Mouse (Mus musculus) left cerebral cortex, postnatal 4 days (tissue): ENCODE measurements at regions not wholly inside any gene's neighbourhood (a gene's known extent, or its start where the extent isn't known, plus 50 kb on each side); places are given as distances from the start of the nearest gene placed in this dataset.
"Not testable (repeated sequence)": the region's sequence is repeated elsewhere in the genome, so short reads cannot be mapped to it uniquely, and the experiment has no call there.

Experiments
- DNase-seq: peaks from one replicate; pipeline ENCODE4 v3.0.0-alpha.2; 2022
- intact Hi-C: fragments of 180-260 bp; cut with DNase I; formaldehyde crosslinking; loops from one replicate; pipeline ENCODE4 v1.15.1; 2025

DNA sequence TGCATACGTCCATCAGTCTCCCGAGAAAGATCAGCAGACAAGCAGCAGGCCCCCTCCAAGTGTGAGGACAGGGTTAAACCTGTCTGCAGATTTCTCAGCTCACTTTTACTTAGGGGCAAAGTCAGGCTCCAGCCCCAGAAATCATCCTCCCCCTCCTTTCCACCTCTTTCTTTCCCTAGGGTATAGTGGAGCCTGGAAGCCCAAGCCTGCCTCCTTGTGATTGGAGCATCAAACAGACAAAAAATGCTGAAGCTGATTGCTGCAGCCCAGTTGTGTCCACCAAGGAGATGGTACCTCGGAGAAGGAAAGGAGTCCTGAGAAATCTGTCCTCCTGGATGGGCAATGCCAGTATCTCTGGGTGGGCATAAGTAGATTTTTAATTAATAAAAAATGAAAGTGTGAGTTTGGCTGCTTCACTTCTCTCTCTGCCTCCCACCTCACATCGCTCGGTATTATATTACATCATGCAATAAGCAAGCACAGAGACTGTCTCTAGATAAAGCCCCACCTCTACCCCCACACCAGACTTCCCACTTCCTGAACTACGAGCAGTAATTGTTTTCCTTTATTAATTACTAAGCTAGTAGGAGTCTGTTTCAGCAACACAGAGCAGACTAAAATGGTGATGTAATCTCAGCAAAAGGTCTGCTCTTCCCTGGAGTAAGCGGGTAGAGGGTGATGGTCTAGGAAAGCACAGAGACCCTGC is 105.2 kb upstream of the Fhl2 start:
- no peak for DNase-seq
- intact Hi-C loops, result loop anchor here (5.0 kb wide), 1 partner anchor 145 kb away; no protein-coding TSS in a partner anchor

DNA sequence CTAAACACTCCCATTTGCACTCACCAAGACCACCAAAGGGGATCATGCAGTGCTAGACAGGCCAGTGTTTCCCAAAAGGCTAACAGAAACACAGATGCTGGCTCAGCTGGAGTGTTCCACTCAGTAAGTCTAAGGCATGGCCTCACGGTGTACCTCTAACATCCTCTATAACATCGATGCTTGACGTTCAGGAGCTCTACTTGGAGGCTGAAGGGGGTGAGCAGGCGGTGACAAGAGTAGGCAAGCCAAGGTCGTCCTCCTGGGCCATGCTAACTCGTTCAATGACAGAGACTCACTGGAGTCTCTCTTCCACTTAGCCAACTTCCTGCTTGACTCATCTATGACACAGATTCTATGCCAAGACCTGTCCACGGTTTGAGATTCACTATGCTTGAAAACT is 105.9 kb upstream of the Fhl2 start:
- intact Hi-C loops, result loop anchor here (5.0 kb wide), 1 partner anchor 145 kb away; no protein-coding TSS in a partner anchor
- DNase-seq, result no peak

DNA sequence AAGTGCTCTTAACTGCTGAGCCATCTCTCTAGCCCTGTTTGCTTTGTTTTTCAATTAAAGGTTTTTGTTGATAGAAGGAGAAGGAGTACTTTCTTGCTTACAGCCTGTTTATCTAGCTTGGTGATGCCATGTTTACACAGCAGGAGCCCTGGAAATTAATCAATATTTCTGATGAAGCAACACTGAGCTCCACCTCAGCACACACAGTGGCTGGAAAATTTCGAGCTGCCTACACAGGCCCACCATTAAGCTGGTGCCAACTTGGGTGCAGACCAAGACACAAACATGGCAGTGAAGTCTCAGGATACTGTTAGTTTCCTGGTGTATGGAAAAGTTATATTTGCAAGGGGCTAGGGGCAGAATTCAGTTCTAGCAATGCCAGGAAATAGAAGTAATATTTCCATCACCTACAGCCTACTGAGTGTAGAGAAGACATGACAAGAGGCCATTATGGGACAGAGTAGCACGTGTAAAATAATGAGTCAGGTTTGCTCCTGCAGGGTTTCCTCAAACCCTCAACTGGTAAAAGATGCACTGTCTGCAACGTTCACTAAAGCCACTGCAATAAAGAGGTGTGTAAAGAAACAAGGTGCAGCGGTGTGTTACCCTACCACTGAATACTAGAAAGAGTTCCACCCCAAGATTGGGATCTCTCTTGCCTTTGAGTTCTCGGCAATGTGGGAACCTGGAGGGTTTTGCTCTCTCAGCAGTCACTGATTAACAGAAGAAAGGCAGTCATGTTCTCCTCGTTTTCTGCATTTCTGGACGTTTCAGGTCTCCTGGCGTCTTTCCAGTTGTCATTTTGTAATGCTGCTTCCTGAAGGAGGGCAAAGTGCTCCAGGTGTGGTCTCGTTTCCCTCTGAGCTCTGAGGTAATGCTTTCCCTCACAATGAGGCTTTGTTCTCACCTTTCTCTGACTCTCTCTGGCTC is 108.8 kb upstream of the Fhl2 start:
- peak; percentile 8 for DNase-seq
- intact Hi-C loops, result no loop called here

DNA sequence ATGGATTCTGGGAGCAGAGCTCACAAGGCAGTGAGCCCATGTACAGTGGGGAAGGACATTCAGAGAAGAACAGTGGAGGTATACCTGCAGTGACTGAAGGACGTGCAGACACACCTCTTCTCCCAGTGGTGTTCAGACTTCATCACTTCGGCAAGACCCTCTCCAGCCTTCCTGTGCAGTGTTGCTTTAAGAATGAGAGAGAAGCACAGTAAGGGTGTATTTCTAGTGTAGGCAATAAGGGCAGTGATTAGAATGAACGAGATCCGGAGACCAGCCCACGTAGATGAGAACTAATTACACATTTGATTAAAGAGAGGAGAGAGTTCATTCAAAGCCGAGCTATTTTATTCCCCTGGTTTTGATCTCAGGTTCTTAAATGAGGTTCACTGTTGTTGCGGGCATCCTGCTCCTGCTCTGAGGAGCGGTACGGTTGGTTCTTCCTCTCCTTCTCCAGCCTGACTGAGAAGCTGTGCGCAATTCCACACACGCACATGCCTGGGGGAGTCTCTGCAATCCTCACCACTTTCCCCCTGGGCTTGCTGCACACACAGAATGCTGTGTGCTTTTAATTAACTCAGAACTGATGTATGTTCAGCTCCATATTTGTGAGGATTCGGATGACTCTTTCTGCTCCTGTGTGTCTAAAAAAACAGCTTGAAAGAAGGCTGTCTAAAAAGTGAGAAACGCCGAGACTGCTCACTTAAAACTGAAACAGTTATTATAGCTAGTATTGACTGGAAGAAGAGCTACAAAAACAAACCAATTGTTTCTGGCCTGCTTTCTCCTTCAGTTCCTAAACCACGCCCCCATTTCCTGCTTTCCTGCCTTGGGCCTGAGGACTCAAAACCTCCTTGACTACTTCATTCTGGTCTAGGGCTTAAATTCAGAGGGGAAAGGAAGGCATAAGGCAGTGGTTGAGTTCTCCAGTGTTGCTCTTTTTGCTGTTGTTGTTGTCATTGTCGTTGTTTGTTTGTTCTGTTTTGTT is 114.2 kb upstream of the Fhl2 start:
- intact Hi-C loops, result no loop called here
- no peak for DNase-seq

DNA sequence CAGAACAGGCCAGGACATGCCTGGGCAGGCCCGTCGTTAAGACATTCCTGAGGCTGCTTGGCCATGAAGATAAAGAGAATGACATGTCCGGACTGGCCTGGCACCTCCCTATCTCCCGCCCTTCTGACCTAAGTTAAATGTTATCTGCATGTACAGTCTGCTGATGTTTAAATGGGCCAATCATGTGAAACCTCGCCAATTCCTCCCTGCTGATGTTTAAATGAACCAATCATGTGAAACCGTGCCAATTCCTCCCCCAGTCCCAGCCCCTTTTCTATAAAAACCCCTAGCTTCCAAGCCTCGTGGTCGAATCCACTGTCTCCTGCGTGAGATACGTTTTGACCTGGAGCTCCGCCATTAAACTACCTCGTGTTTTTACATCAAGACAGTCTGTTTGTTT is 119.5 kb upstream of the Fhl2 start:
- DNase-seq, intact Hi-C loops: not testable (repeated sequence)

DNA sequence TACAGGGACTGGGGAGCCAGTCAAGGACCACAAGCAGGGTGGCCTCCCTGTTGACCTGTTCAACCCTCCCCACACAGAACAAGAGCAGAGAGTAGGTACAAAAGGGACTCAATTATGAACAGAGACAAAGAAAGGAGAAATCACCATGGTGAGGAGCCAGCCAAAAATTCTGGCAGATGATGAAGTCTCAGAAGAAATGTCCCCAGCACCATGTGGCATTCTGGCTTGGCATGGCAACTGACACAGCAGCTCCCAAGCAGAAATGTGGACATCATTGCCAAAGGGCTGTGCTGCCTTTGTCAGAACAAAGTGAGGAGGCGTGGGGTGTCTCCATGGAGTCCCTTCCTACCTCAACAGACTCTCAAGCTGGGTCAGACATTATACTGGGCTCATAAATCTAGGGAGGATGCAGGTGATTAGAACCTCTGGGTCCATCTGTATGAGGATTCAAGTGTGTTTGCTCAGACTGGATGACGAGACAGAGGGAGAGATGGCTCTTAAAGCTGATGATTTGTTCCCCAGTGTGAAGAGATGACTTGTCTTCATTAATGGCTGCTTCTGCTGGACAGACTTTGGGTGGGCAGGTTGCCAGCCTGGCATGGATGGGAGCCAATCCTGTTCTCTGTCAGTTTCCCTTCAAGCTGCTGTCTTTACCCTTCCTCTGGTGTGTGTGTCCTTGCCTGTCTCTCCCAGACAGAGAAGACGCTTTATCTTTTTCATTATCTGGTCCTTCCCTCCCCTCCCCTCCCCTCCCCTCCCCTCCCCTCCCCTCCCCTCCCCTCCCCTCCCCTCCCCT is 120.5 kb upstream of the Fhl2 start:
- intact Hi-C loops, result no loop called here
- DNase-seq, result peak; percentile 89

DNA sequence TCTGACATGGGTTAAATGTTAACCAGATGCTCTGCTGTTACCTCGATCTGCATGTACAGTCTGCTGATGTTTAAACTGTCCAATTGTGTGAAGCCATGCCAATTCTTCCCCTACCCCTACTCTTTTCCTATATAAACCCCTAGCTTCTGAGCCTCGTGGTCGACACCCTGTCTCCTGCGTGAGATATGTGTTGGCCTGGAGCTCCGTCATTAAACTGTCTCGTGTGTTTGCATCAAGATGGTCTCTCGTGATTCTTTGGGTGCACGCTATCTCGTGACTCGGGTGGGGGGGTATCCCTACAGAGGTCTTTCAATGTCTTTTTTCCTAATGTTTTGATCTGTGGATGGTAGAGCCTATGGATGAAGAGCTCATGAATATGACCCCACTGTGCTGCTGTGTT is 110.9 kb upstream of the Nck2 start:
- intact Hi-C loops, DNase-seq: not testable (repeated sequence)

DNA sequence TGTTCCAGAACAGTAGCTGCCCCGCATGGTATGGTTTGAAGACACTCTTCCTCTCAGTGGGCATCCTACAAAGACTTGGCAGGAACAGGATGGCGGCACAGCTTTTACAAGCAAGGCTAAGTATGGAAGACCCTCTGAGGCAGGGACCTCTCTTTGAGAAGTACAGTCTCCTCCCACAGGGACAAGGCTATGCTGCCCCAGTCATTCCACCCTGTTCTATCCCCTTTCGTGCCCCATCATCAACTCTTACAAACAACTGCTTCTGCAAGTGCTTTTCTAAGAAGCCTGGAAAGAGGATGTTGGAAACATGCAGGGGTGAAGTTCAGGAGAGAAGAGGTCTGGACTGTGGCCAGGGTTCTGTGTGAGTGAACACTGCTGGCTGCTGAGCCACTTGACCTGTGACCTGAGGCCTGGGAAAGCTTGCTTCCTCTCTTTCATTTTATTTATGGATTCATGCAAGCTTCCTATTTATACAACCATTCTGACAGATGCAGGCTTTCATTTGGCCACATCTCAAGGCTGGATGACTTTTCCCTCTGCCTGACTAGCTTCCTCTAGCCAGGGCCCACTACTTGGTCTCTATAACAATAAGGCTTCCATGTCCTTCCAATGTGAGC is 107.1 kb upstream of the Nck2 start:
- peak; percentile 21 for DNase-seq
- intact Hi-C loops, result no loop called here

DNA sequence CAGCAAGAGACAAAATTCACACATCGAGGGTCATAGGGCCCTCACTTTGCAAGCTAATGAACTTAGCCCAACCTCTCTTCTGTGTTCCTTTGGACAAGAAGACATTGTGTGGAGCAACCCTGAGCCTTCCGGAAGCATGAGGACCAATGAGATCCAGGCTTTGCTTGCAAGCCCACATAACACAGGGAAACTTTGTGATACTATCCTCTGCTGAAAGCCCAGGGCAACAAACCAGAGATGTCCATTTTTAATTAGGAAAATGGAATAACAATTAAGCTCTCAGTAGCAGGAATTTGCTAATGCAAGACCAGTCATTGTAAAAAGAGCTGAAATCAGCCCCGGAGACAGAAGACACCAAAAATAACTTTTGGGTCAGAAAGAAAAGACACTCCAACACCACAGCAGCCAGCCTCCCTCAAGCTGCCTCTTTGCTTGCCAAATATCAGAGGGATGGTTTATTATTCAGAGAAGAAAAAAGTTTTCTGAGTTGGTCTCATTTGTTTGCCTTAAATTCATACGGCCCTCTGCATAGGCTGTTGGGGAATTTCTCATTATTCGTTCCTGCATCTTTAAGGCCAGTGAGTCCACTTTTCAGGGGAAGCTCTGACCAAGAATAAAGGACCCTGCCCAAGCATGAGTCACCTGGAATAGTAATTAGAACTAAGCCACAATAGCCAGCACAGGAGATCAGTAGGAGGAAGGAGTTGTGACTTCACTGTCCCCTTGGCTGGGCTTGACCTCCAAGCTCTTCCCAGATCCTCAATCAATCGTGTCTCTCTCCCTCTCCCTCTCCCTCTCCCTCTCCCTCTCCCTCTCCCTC is 106.1 kb upstream of the Nck2 start:
- intact Hi-C loops, result no loop called here
- no peak for DNase-seq

DNA sequence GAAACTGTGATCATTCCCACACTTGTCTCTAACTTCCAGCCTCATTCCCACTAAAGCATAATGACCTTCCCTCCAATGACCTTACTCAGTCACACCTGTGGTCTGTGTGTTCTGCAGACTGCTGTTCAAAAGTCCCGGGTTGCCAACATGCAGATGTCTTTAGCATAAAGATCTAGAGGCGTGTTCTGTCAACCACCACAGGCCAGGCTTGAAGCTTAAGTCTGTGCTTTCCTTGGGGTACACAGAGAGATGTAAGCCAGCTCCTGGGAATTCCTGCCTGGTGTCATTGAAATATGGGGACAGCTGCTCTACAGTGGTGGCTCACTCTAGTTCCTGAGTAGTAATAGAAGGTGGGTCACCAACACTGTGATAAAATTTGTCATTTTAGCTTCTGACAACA is 101.5 kb upstream of the Nck2 start:
- no peak for DNase-seq
- intact Hi-C loops, result no loop called here

DNA sequence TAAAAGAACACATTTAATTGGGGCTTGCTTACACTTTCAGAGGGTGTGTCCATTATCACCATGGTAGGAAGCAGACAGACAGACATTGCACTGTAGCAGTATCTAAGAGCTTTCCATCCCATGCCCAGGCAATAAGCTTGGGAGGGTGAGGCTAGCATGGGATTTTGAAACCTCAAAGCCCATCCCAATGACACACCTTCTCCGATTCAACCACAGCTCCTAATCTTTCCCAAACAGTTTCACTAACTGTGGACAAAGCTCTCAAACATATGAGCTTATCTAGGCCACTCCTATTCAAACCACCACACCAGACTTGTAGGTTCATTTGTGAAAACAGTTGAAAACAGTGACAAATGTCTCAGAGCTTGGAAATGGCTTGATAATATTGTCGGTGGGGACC is 101.0 kb upstream of the Nck2 start:
- DNase-seq, result no peak
- intact Hi-C loops, result no loop called here

DNA sequence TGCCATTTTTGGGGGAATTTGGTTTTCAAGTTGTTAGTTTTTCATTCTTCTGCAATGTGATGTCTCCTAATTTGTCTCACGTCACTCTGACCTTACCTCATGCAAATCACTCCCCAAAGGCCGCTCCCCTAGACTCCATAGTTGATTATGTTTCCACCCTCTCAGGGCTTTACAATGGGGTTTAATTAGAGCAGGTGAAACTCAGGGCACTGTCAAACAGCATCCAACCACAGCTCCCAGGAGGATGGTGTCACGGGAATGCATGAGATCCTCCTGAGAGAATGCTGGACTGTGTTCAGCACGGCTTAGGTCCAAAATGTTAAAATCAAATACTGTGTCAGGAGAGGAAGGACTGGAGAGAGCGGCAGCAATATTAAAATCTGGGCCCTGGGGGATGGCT is 100.4 kb upstream of the Nck2 start:
- no peak for DNase-seq
- intact Hi-C loops, result no loop called here

DNA sequence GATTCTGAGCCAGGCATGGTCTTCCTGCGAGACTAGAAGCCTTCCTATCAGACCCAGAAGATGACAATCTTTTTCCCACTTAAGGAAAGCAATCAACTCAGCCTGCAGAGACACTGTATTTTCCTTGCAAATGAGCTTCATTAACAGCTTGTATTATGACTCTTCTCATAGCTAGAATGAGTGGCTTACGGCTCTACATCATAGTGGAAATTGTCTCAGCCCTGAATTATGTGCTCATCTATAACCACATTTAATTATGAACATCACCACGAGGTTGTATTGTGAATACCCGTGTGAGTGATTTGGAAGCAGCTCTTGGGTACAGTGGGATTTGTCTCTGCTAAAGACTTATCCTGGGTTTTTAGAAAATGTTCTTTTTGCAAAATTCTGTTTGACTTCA is 97.2 kb upstream of the Nck2 start:
- intact Hi-C loops, result no loop called here
- no peak for DNase-seq

DNA sequence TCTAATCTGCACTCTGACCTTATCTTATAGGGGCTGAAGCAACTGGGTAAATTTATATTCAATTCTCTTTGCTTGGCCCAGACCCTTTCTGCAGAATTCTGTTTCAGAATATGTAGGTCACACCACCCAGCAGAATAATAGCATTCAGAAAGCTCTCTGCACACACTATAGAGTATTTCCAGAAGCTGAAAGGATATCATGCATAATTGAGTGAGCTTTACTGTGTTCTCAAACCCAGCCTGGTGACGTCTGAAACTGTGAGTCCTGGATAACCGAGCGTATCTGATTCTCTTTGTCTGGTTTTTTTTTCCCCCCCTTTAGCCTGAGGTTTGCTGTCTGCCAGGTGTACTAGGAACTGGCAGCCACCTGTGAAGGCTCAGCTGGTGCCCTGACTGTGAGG is 94.4 kb upstream of the Nck2 start:
- no peak for DNase-seq
- intact Hi-C loops, result no loop called here

DNA sequence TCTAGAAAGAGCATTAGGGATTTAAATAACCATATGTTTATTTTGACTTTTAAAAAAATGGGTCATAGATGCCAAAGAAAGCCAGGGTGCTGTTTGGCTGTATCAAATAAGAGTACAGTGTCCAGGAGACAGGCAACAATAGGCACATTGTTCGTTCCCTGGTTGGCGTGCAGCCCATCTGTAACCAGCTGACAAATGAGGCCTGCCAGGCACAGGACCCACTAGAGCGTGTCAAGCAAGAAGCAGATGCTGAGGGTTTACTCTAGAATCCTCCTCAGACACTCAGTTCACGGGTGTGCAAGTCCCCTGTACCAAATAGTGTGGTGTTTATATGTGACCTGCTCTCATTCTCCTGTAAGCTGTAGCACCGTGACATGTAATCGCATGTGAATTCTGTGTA is 86.2 kb upstream of the Nck2 start:
- DNase-seq, result peak; percentile 95
- intact Hi-C loops, result no loop called here

DNA sequence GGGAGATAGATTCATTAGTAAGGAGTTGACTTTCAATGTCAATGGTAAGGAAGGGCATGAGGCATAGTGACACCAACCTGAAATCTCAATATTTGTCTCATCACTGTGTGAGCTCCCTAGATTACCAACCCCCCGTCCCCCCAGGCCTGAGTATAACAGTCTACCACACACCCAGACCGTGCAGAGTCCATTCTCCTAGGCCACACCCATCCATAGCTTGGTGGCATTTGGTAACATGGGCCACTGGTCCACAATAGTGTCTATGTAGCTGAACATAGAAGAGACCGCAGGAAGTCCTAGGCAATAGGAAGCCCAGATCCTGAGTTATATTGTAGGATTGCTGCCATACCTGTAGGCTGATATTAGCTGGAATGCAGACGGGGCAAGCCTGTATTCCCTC is 84.7 kb upstream of the Nck2 start:
- intact Hi-C loops, result no loop called here

DNA sequence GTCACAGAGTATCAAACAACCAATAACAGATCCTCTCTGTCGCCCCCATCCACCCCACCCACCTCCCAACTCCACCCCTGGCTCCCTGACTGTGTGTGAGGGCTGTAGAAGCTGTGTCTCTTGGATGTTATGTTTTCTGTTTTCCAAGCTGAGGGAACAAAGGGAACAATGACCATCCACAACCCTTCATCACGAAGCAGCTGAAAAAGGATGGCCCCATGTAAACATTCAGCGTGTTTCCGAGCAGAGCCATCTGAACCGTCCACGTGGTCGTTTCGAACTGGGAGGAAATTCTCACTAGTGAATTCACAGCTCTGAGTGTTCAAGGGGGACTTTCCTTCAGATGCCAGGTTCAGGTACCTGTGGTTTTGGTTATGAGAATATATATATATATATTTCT is 84.1 kb upstream of the Nck2 start:
- no peak for DNase-seq
- intact Hi-C loops, result no loop called here

More for the DNA sequence above, 84.7 kb upstream of the Nck2 start:
- no peak for DNase-seq

DNA sequence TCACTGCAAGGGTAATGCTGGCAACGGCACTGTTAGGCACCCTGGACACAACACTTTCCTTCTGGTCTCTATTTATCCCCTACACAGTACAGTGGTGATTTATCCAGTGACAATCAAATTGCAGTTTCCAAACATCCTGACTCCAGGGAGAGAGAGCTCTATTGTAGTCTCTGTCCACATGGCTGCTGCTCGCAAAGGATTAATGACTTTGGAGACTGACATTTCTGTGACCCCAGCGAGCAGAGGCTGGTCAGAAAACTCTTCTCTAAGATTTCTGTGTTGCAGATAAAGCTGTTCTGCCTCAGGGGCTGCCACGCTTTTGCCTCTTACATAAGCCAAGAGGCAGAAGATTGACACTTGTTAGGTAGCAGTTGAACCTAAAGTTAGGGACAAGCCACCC is 83.6 kb upstream of the Nck2 start:
- intact Hi-C loops, result no loop called here

DNA sequence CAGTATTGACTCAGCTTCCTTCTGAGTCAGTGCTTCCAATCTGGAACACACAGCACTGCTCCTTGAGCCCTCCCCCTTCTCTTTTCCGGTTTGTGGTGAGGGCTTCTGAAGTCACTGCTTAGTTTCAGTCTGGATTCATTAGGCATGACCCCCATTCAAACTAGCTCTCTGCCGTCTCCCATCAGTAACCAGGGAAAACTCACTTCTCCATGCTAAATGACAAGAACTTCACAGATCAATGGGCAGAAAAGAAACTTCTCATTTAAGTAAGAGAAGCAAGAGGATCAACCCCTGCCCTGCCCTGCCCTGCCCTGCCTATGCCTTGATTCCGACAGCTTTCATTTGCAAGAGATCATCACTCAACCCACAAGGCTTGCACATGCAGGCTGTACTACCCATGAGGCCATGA is 82.9 kb upstream of the Nck2 start:
- intact Hi-C loops, result no loop called here
- no peak for DNase-seq

More for the DNA sequence above, 83.6 kb upstream of the Nck2 start:
- no peak for DNase-seq
